Mouse (Mus musculus) ES-Bruce4 (cell line): ENCODE measurements around the gene Ptcd2. TPM values are rescaled to one million over a fixed set of nuclear protein-coding genes. Genes with fewer than 3 reads are reported as not detected.

Experiments used
- H3K27ac ChIP-seq: 2 replicates; pipeline ENCODE4 v1.5.1; 2012; ENCODE audit warnings: low read length, inconsistent platforms; ENCODE audit not compliant: insufficient read depth
- H3K27me3 ChIP-seq: 2 replicates; pipeline ENCODE4 v1.6.1; 2012; ENCODE audit warnings: mild to moderate bottlenecking, low read length, inconsistent platforms; ENCODE audit not compliant: control insufficient read depth, poor library complexity, insufficient read depth, severe bottlenecking
- H3K36me3 ChIP-seq: 2 replicates; pipeline ENCODE4 v1.6.1; 2012; ENCODE audit warnings: inconsistent platforms, mild to moderate bottlenecking, low read length, moderate library complexity; ENCODE audit not compliant: control insufficient read depth, poor library complexity, insufficient read depth, severe bottlenecking
- H3K4me1 ChIP-seq: one replicate; pipeline ENCODE4 v1.8.1; 2011; ENCODE audit warnings: low read length; ENCODE audit not compliant: control insufficient read depth, insufficient read depth
- H3K4me3 ChIP-seq: 2 replicates; pipeline ENCODE4 v1.5.1; 2011; ENCODE audit warnings: low read depth, mild to moderate bottlenecking, low read length
- H3K9ac ChIP-seq: 2 replicates; pipeline ENCODE4 v1.6.1; 2012; ENCODE audit warnings: low read depth, mild to moderate bottlenecking, inconsistent platforms; ENCODE audit not compliant: poor library complexity, severe bottlenecking
- H3K9me3 ChIP-seq: replicated peaks from 2 replicates; pipeline ENCODE4 v1.6.1; 2012; ENCODE audit warnings: mild to moderate bottlenecking, low read length, inconsistent platforms; ENCODE audit not compliant: control insufficient read depth, poor library complexity, insufficient read depth, severe bottlenecking
- CTCF ChIP-seq: IDR thresholded peaks from one replicate; pipeline ENCODE4 v1.8.1; 2011; ENCODE audit warnings: low read depth, low read length
- EP300 ChIP-seq: IDR thresholded peaks from 2 replicates; pipeline ENCODE4 v1.6.1; 2011; ENCODE audit warnings: low read depth, low read length; ENCODE audit not compliant: insufficient read depth
- POLR2A ChIP-seq: IDR thresholded peaks from one replicate; pipeline ENCODE4 v1.8.1; 2011; ENCODE audit warnings: low read length; ENCODE audit not compliant: insufficient read depth
- polyA plus RNA-seq: library from polyadenylated mRNA; stranded (reverse); fragments of >200 nt; gene quantifications from 2 replicates; pipeline ENCODE4 v1.2.4, GENCODE M21; 2011; ENCODE audit warnings: low read depth; ENCODE audit not compliant: missing spikeins, insufficient read depth, insufficient read length

The Ptcd2 gene
- polyA plus RNA-seq: 39.4 and 40.2 TPM in 2 replicates

DNA sequence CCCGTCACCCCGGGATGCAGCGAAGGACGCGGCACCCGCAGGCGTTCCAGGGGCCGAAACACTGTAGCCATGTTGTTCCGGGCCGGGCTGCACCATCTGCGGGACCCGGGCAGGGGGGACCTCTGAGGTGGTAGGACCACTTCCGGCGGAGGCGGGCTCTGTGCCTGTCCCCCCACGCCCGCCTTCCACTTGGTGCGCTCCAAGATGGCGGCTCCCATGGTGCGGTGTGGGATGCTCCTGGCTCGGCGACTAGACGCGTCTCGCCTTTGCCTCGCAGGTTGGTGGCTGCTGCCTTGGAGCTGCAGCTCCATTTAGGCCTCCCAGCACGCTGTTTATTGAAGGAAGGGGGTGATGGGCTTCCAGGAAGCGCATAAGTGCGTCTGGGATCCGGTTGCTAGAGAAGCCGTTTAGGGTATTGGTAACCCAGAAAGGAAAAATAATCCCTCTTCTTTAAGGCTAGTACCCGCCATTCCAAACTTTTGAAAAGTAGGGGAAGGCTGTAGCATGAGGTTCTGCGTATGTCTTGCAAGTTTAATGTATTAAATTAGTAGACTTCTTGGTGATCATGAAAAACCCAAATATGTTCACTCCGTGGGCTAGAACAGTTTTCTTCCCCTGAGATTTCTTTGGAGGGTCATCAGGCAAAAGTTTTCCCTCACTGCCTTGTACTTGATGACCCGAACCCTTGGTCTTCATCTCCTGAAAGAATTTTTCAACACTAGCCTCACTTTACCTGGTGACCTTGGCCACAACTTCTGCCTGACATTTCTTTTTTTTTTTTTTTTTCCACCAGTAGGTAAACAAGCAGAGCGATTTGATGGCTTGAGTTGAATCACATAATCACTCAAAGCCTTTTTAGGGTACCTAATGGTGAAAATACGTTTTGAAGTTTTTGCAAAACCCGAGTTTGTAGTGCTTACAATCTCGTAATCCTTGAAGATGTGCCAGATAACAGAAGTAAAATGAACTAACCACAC is at the start of gene Ptcd2, which contains the start of gene Mrps27:
Gene Ptcd2, minus strand, starts transcription at position 107 of the 977 bp plus-strand sequence.
Gene Mrps27, plus strand, starts transcription at position 188 of the 977 bp plus-strand sequence.
- peak within 1 kb of the TSS; percentile 62 for H3K9ac ChIP-seq
- H3K27me3 ChIP-seq: no peaks in the 10 kb centered on the region
- no peak within 1 kb of the TSS; the same call in 1 of the 2 replicates for H3K27ac ChIP-seq
- TF ChIP-seq POLR2A (peak; percentile 78), EP300 (0 out of 2 replicates have a peak, but pooled peaks have one; percentile 24), CTCF (no peak)
- H3K36me3 ChIP-seq: peaks cover 8% of the 10 kb centered on the region; the same call in 1 of the 2 replicates
- H3K4me3 ChIP-seq: peak within 1 kb of the TSS; percentile 91
- H3K4me1 ChIP-seq: no peaks in the 10 kb centered on the region
- H3K9me3 ChIP-seq: no peaks in the 10 kb centered on the region

DNA sequence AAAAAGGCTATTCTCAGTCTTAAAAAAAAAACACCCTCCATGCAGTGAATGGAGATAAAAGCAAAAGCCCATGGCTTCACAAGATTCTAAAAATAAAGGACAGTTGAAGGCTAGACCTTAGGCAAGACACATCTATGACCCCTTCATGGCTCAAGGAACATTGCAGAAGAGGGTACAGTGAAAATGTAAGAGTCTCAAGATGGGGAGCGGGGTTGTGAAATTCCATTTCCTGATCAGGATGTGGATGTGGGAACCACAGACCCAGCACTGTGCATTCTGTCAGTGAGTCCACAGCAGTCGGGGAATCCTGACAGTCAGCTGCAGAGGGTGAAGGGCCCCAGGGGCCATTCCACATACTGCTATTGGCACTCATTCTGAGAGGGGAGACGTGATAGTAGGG is 48.6 kb upstream of the Ptcd2 start:
- Histone ChIP-seq H3K36me3 (peaks cover 3% of the 10 kb centered on the region; the same call in 1 of the 2 replicates), H3K4me3 (no peak overlapping the region), H3K9ac (no peak overlapping the region), H3K27ac (no peak overlapping the region), H3K27me3 (no peaks in the 10 kb centered on the region), H3K9me3 (no peaks in the 10 kb centered on the region), H3K4me1 (no peaks in the 10 kb centered on the region)
- TF ChIP-seq CTCF: no peak
- TF ChIP-seq POLR2A: no peak
- TF ChIP-seq EP300: no peak

DNA sequence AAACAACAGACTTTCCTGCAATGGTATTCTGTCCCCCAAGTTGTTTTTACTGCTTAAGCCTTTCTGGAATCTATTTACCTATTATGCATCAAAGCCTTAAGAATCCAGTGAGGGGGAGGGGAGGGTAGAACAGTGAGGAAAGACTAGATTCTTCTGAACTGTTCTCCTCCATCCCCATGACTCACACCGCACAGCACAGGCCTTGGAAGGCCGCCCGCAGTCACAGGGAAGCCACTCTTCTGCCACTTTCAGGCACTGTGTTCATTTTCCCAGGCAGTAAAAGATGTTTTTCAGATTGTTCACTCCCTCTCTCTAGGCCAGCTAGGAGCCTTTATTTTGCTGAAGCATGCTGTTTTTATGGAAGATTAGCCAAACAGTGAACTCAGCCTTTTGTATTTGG is 46.9 kb upstream of the Ptcd2 start:
- H3K4me3 ChIP-seq: no peak overlapping the region
- H3K9ac ChIP-seq: no peak overlapping the region
- H3K27me3 ChIP-seq: no peaks in the 10 kb centered on the region
- peaks cover 3% of the 10 kb centered on the region; the same call in 1 of the 2 replicates for H3K36me3 ChIP-seq
- no peak overlapping the region for H3K27ac ChIP-seq
- H3K9me3 ChIP-seq: no peaks in the 10 kb centered on the region
- no peak for TF ChIP-seq CTCF
- no peak for TF ChIP-seq EP300
- no peak for TF ChIP-seq POLR2A
- no peaks in the 10 kb centered on the region for H3K4me1 ChIP-seq

DNA sequence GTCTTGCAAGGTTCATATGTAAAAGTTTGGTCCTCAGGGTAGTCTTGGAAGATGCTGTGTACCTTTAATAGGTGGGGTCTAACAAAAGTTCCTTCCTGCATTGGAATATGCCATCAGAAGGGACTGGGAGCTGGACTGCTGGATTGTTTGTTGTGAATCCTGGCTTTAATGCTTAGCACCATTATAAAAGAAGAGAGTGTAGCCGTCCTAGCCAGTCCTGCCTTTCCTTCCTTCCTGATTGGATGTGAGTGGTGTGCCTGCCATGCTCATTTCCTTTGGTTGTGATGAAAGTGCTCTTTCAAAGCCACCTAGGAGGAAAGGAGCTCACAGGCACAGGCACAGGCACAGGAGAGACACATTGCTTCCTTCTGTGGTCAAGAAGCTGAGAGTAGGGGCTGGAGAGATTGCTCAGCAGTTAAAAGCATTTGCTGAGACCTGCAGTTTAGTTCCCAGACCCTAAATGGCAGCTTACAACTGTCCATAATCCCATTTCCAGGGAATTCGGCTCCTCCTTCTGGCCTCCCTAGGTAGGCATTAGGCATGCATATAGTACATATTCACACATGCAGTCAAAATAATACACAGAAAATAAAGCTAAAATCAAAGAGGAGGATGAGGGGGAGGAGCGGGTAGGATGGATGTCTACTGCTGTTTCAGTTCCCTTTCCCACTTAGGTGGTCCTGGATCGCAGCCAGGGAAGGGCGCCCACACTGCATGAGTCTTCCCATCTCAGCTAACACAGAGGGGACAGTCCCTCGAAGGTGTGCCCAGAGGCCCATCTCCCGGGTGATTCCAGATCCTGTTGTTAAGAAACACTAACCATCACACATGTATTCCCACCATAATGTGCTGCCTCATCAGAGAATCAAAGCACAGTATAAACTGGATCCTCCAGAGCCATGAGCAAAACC is 43.7 kb upstream of the Ptcd2 start:
- no peak overlapping the region for H3K27ac ChIP-seq
- no peak overlapping the region for H3K9ac ChIP-seq
- no peak for TF ChIP-seq POLR2A
- TF ChIP-seq CTCF: no peak
- TF ChIP-seq EP300: no peak
- peaks cover 3% of the 10 kb centered on the region; the same call in 1 of the 2 replicates for H3K36me3 ChIP-seq
- H3K27me3 ChIP-seq: no peaks in the 10 kb centered on the region
- H3K4me1 ChIP-seq: no peaks in the 10 kb centered on the region
- H3K9me3 ChIP-seq: no peaks in the 10 kb centered on the region
- H3K4me3 ChIP-seq: no peak overlapping the region

DNA sequence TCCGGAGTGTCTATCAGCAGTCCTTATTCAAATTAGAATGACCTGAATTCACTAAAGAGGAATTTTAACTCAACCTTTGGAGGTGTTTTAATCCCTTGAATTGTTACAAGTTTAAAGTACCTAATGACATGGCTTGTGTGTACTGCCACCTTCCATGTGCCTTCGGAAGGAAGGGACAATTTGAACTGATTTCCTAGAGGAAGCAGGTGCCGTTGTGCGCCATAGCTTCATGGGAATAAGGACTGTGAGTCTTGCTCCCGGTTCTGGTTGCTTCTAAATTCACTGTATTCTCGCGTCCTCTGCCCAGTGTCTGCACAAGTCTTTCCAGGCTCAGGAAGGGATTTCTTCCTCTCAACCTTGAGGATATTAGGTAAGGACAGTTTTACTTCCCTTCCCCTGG is 41.8 kb upstream of the Ptcd2 start:
- Histone ChIP-seq H3K36me3 (no peaks in the 10 kb centered on the region), H3K27me3 (no peaks in the 10 kb centered on the region), H3K4me1 (no peaks in the 10 kb centered on the region), H3K27ac (no peak overlapping the region), H3K4me3 (no peak overlapping the region), H3K9me3 (no peaks in the 10 kb centered on the region), H3K9ac (no peak overlapping the region)
- TF ChIP-seq POLR2A: no peak
- TF ChIP-seq EP300: no peak
- TF ChIP-seq CTCF: no peak
